Mouse (Mus musculus) CD4-positive, CD25-positive, alpha-beta regulatory T cell (primary cell): ENCODE results near the gene Grin3b. TPM values are rescaled to one million over a fixed set of nuclear protein-coding genes. Genes with fewer than 3 reads are reported as not detected.

Experiments
- polyA plus RNA-seq: library from polyadenylated mRNA; unstranded; fragments of 100-300 nt; shearing (Covaris generic); gene quantifications from one replicate; pipeline ENCODE4 v1.2.1, GENCODE M21; 2017

Gene Grin3b
- polyA plus RNA-seq, result not detected

DNA sequence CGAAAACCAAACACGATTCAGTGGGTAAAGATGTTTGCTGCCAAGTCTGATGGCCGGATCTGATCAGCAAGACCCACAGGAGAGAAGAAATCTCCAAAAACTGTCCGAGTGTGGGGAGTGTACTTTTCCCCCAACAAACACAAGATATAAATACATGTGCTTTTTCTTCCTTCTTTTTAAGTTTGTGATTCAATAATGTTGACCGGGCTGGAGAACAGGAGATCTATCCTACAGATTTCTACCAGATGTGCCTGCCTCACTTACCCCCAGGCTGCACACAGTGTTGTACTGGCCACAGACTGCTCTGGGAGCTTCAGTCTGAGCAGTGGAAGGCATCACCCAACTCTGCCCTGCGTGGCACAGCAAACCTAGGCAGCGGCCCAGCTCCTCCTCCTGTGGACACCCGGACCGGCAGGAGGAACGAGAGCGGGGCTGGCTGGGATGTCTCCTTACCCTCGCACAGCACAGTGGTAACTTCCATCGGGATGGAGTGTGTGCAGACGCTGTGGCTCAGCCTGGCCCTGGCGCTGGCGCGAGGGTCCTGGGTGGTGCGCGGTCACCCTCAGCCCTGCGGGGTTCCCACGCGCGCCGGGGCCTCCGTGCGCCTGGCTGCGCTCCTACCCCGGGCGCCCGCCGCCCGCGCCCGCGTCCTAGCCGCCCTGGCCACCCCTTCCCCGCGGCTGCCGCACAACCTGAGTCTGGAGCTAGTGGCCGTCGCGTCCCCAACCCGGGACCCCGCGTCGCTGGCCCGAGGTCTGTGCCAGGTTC, at the start of gene Grin3b:
Grin3b (plus strand) TSS at position 301 of the 768 bp plus-strand sequence.

DNA sequence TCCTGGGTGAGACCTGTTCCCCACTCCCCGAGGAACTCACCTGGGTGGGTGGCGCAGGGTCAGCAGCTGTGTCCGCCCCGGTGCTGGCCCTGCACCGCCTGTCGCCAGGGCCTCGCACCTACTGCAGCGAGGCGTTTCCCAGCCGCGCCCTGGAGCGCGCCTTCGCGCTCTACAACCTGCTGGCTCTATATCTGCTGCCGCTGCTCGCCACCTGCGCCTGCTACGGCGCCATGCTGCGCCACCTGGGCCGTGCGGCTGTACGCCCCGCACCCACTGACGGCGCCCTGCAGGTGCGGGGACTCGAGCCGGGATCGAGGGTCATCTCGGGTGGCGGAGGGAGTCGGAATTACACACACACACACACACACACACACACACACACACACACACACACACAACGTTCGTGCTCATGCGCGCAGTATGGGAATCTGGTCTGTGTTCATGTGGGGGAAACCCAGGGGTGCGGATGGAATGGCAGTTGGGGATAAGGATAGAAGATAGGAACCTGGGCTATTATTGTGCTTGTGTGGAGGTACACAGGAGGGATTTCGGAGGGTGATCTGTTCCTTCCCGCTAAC, 49.5 kb upstream of the Grin3b start, which contains the start of gene R3hdm4:
R3hdm4 (minus strand) TSS at position 251 of the 578 bp plus-strand sequence.

DNA sequence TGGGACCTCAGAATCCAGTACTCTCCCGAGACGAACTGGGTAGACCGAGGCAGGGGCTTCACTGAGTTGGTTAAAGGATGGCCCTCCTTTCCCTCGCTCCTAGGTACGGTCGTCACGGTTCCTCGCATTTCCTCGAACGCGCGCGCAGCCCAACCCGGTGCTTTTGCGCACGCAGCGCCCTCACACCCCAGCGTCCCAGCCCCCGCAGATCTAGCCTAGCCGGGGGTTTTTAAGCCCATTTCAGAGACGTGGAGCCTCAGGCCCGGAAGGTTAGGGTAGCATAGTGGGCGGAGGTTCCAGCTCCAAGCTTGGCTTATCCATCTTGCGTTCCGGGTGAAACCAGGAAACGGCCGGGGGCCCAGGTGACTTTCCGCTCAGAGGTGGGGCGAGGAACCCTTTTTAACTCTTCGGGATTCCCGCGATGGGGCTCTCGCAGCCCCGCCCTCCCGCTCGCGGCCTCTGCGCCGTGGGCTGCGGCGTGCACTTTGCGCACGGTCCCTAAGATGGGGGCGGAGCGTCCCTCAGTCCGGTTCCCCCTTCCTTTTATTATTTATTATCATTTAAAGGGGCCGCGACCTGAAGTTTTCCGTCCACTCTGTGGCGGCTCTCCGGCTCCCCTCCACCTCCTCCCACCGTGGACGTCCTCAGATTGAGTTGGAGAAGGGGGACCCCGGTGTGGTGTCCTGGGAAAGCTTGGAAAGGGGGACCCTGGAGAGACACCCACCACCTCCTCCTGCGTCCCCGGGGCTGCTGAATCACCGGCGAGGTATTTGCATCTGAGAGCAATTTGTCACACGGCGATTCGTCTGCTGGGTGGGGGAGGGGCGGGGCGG, 43.8 kb upstream of the Grin3b start, which contains the start of gene Arid3a:
Arid3a (plus strand) TSS at position 553 of the 833 bp plus-strand sequence.

DNA sequence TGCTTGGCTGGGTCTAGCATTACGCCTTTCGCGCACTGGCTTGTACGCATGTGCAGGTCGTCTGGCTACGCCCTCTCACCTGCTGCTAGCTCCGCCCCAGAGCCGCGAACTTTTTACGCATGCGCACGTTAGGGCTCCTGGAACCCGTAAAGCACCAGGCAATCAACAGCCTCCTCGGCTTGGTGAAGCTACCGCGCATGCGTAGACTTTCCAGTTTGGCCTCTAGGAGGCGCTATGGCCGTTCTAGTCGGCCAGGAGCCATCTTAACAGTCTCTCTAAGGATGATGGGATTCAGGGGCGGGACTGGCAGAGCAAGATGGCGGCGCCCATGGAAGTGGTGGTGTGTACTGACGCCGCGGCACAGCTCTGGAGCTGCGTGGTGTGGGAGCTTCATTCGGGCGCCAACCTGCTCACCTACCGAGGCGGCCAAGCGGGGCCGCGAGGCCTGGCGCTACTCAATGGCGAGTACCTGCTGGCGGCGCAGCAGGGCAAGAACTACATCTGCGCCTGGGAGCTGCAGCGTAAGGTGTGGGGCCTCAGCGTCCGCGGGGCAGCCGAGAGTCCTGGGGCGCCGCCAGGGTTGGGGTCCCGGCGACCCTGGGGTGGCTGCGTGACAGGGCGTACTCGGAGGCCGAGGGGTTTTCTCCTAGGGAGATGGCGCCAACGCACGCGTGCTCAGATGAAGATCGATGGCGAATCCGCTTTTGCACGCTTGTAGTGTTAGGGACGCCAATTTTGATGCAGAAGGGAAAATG, 10.5 kb upstream of the Grin3b start, which contains the start of gene Wdr18:
Wdr18 (plus strand) TSS at position 306 of the 755 bp plus-strand sequence.

DNA sequence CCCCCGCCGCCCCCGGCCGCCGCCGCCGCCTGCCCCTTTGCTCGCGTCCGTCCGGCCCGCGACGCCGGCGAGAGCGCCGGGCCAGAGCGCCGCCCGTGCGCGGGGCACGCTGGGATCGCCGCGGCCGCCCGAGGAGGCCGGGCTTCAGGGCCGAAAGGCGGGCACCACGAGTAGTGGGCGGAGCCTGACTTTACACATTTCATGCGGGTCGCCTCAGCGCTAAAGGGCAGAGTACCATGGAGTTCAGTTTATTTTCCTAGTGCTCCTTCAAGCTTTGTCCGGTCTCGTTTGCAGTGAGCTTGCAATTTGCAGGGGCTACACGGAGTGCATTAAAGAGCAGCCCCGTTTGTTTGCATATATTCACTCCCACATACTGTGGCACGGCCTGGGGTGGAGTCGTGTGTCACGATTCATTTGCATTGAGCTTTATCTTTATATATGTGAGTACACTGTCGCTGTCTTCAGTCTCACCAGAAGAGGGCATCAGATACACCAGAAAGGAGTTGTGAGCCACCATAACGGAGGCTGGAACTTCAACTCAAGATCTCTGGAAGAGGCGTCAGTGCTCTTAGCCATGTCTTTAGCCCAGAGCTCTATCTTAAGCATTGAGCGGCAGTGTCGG, 13.8 kb downstream of the Grin3b start, which contains the start of gene Tmem259:
Tmem259 (minus strand) TSS at position 136 of the 622 bp plus-strand sequence.

DNA sequence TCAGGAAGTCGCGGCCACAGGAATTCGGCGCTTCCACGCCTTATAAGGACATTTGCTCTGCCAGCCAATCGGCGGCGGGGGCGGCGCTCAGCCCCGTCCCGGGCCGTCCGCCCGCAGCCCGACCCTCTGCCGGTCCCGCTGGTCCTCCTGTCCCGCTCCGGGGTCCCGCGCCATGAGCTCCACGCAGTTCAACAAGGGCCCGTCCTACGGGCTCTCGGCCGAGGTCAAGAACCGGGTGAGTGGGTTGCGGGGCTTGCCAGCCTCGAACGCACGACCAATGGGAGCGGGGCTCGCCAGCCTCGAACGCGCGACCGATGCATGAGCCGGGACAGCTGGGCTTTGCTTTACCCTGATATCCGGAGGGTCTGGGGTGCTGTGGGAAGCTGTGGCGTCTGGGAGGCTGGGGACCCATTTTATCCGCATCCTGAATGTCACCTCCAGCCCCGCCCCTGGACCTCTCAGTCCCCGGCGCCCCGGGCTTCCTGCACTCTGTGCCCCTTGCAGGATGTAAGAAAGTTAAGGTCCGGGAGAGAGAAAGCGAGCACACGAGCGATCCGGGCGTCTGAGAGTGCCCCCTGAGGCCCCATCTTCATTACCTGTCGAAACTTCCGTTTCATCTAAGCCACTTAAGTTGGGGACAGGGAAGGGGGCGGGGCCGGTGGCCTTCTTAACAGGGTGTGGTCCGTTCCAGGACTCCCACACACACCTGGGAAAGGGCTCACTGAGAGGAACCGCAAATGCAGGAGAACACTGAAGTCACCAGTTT, 18.2 kb downstream of the Grin3b start, which contains the start of gene Cnn2:
Cnn2 (plus strand) TSS at position 79 of the 766 bp plus-strand sequence.

DNA sequence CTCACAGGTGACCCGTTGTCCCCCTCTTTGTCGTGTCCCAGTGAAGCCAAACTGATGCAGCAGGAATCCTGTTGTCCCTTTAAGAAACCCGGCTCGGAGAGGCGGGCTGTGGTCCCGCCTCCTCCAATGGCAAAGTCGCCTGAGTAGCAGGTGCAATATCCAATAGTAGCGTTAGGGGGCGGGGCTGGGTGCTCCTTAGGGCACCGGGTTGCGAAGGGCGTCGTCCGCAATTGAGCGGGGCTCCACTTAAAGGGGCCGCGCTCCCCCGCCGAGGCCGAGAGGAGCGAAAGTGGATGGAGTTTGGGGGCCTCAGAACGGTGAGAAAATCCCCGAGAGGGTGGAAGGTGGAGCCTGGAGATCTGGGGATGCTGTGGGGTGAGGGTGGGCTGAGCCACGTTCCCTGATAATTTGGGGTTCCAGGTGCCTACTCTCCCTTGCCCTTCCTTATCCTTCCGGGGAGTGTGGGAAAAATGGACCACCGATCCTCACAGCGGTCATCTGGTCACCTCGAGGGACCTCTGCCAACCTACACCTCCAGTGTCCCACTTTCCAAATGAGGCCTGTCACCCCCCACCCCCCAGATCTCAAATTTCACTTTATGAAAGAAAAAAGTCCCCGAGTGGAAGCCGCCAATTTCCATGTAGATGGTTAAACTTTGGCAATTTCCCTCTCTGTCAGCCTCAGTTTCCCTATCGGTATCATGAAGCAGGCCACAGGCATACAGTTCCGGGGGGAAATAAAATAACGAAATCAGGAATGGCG, 25.9 kb downstream of the Grin3b start, which contains the start of gene Abca7:
Abca7 (plus strand) TSS at position 223 of the 762 bp plus-strand sequence.

DNA sequence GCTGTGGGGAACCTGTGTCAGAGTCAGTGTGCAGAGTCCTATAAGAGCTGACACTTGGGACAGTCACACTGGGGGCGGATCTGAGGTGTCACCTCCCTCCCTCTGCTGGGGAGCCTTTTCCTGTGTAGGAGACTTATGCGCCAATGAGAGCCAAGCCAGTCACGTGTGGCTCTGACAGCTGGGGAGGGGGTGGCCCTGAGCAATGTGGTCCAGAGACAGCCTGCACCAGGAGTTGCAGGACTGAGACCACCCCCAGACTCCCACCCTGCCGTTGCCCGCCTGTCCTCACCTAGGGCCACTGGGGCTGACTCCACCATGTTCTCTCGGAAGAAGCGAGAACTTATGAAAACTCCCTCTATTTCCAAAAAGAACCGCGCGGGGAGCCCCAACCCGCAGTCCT, 46.0 kb downstream of the Grin3b start, which contains the start of gene Arhgap45:
Arhgap45 (plus strand) TSS at position 143 of the 400 bp plus-strand sequence.

Other genes starting within 250 kb of the Grin3b start
- 55.8 TPM for gene Polrmt, start 224.1 kb upstream of the Grin3b start, polyA plus RNA-seq
- 0.45 TPM for gene Fgf22, start 215.6 kb upstream of the Grin3b start, polyA plus RNA-seq
- gene Rnf126, start 203.8 kb upstream of the Grin3b start, polyA plus RNA-seq, result 61.1 TPM
- gene Fstl3, start 193.4 kb upstream of the Grin3b start, polyA plus RNA-seq, result 0.29 TPM
- gene Prss57, start 179.8 kb upstream of the Grin3b start, polyA plus RNA-seq, result not detected
- 1.6 TPM for gene Palm, start 177.1 kb upstream of the Grin3b start, polyA plus RNA-seq
- gene Misp, start 149.7 kb upstream of the Grin3b start, polyA plus RNA-seq, result not detected
- gene Ptbp1, start 116.3 kb upstream of the Grin3b start, polyA plus RNA-seq, result 318 TPM
- not detected for gene Prtn3, start 96.2 kb upstream of the Grin3b start, polyA plus RNA-seq
- gene Plppr3, start 96.1 kb upstream of the Grin3b start, polyA plus RNA-seq, result 4.5 TPM
- not detected for gene Elane, start 84.5 kb upstream of the Grin3b start, polyA plus RNA-seq
- gene Cfd, start 79.9 kb upstream of the Grin3b start, polyA plus RNA-seq, result not detected
- 40.9 TPM for gene Med16, start 61.8 kb upstream of the Grin3b start, polyA plus RNA-seq
- 23.3 TPM for gene Gm26602, start 59.9 kb upstream of the Grin3b start, polyA plus RNA-seq
- gene Kiss1r, start 53.7 kb upstream of the Grin3b start, polyA plus RNA-seq, result 0.50 TPM
- gene R3hdm4, start 49.5 kb upstream of the Grin3b start, polyA plus RNA-seq, result 193 TPM
- gene Arid3a, start 43.7 kb upstream of the Grin3b start, polyA plus RNA-seq, result 9.6 TPM
- gene Wdr18, start 10.6 kb upstream of the Grin3b start, polyA plus RNA-seq, result 73.4 TPM
- gene Tmem259, start 13.6 kb downstream of the Grin3b start, polyA plus RNA-seq, result 32.9 TPM
- gene Cnn2, start 17.9 kb downstream of the Grin3b start, polyA plus RNA-seq, result 937 TPM
- 60.9 TPM for gene Abca7, start 25.8 kb downstream of the Grin3b start, polyA plus RNA-seq
- gene Arhgap45, start 45.9 kb downstream of the Grin3b start, polyA plus RNA-seq, result 916 TPM
- 195 TPM for gene Polr2e, start 69.1 kb downstream of the Grin3b start, polyA plus RNA-seq
- 441 TPM for gene Gpx4, start 76.5 kb downstream of the Grin3b start, polyA plus RNA-seq
- 59.4 TPM for gene Sbno2, start 134.9 kb downstream of the Grin3b start, polyA plus RNA-seq
- 47.2 TPM for gene Stk11, start 145.1 kb downstream of the Grin3b start, polyA plus RNA-seq
- 400 TPM for gene Atp5d, start 167.9 kb downstream of the Grin3b start, polyA plus RNA-seq
- 3.4 TPM for gene Cbarp, start 170.1 kb downstream of the Grin3b start, polyA plus RNA-seq
- 5.6 TPM for gene Midn, start 177.6 kb downstream of the Grin3b start, polyA plus RNA-seq
- gene Cirbp, start 195.3 kb downstream of the Grin3b start, polyA plus RNA-seq, result 228 TPM
- gene 1600002K03Rik, start 202.2 kb downstream of the Grin3b start, polyA plus RNA-seq, result 21.5 TPM
- gene Efna2, start 208.8 kb downstream of the Grin3b start, polyA plus RNA-seq, result 0.17 TPM